Mouse (Mus musculus) neural tube, embryonic 14.5 days (tissue): ENCODE measurements at regions not wholly inside any gene's neighbourhood (a gene's known extent, or its start where the extent isn't known, plus 50 kb on each side); places are given as distances from the start of the nearest gene placed in this dataset.
A peak's percentile ranks its signal among the peaks of the same experiment; 100 is the strongest.

Source experiments
- ATAC-seq: fragments of 200-750 bp; cut with Nextera tagmentation; 2 replicates; pipeline ENCODE4 v1.8.0; 2017; ENCODE audit warnings: low read depth, mild to moderate bottlenecking, moderate TSS enrichment, moderate library complexity
- H3K27ac ChIP-seq: fragments of 300-500 bp; sonication (generic); 2 replicates; pipeline ENCODE4 v1.5.1; 2014; ENCODE audit warnings: low read depth, mild to moderate bottlenecking, control low read depth, low read length, moderate library complexity, mixed read lengths
- H3K27me3 ChIP-seq: fragments of 300-500 bp; sonication (generic); 2 replicates; pipeline ENCODE4 v1.6.1; 2014; ENCODE audit warnings: low read length; ENCODE audit not compliant: control insufficient read depth, insufficient read depth
- H3K36me3 ChIP-seq: fragments of 300-500 bp; sonication (generic); 2 replicates; pipeline ENCODE4 v1.6.1; 2014; ENCODE audit warnings: low read length, mixed read lengths; ENCODE audit not compliant: control insufficient read depth, insufficient read depth
- H3K4me1 ChIP-seq: fragments of 300-500 bp; sonication (generic); 2 replicates; pipeline ENCODE4 v1.6.1; 2014; ENCODE audit warnings: low read length; ENCODE audit not compliant: control insufficient read depth, insufficient read depth
- H3K4me2 ChIP-seq: fragments of 300-500 bp; sonication (generic); 2 replicates; pipeline ENCODE4 v1.6.1; 2014; ENCODE audit warnings: mild to moderate bottlenecking, low read depth, low read length, control low read depth
- H3K4me3 ChIP-seq: fragments of 300-500 bp; sonication (generic); 2 replicates; pipeline ENCODE4 v1.5.1; 2014; ENCODE audit warnings: low read depth, low read length, control low read depth, mixed read lengths
- H3K9ac ChIP-seq: fragments of 300-500 bp; sonication (generic); replicated peaks from 2 replicates; pipeline ENCODE4 v1.6.1; 2014; ENCODE audit warnings: low read depth, mild to moderate bottlenecking, control low read depth, low read length, mixed read lengths
- H3K9me3 ChIP-seq: fragments of 300-500 bp; sonication (generic); 2 replicates; pipeline ENCODE4 v1.6.1; 2016; ENCODE audit warnings: low read length; ENCODE audit not compliant: control insufficient read depth
- WGBS: fragments of 180-500 bp; shearing (Covaris S2); extraction: QIAGEN DNeasy Blood & Tissue Kit; methylation state at CpG from one replicate; pipeline ENCODE4 v1.1.7; 2014; 5-methylcytosine and 5-hydroxymethylcytosine counted together

DNA sequence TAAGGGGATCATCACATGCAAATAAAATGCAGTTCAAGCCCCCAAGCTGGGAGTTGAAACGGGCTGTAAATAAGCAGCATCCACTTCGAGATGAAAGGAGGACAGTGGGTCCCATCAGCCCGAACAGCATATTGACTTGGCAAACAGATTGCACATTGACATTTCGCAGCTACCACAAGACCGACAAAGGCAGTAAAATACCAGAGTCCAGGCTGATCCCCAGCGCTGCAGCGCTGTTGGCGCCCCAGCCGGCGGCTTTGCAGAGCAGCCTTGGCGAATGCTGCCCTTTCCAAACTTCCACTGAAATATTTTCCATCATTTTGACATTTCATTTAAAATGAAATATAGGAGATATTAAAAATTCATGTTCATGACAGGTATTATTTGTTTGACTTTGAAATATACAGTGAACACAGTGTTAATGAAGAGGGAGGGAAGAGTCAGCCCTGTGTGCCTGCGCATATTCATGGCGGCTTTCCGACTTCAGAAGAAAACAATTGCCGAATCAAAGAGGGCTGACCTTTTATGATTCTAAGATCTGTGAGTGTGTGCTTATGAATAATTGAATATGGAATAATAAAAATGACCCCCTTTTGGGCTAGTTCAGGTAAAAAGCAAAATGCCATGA lies 98.4 kb downstream of the Sqor start:
- ATAC-seq = peak; percentile 90
- Histone ChIP-seq H3K9ac (no peak overlapping the region), H3K4me1 (no peaks in the 10 kb centered on the region), H3K27me3 (no peaks in the 10 kb centered on the region), H3K27ac (no peak overlapping the region), H3K4me3 (no peak overlapping the region), H3K4me2 (no peak overlapping the region; the same call in 1 of the 2 replicates), H3K9me3 (no peaks in the 10 kb centered on the region), H3K36me3 (no peaks in the 10 kb centered on the region)
- 51% methylated on average over 15 of the region's 15 CpGs for WGBS

DNA sequence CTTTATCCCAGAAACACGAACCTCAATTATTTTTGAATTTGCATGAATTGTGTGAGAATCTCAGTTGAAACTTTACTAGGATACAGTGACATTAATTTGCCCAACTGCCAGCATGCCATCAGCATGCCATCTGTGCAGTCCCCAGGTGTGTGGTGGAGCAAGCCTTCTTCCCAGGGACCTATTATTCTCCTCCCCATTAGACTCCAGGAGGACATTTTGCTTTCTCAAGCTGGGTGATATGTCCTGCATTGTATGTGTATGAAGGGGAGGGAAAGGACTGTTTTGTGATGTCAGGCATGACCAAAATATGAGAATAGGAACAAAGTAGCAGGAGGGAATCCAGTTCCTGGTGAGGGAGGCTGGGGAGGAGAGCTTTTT lies 98.9 kb downstream of the Sqor start:
- Histone ChIP-seq H3K27me3 (no peaks in the 10 kb centered on the region), H3K4me1 (no peaks in the 10 kb centered on the region), H3K36me3 (no peaks in the 10 kb centered on the region), H3K4me2 (no peak overlapping the region; the same call in 1 of the 2 replicates), H3K9me3 (no peaks in the 10 kb centered on the region), H3K4me3 (no peak overlapping the region), H3K9ac (no peak overlapping the region), H3K27ac (no peak overlapping the region)
- WGBS = 72% methylated on average over 1 of the region's 1 CpGs
- no peak for ATAC-seq

GRCm38 (mm10) chr2:122887111-122887510 lies 122.1 kb downstream of the Sqor start:
- ATAC-seq = no peak
- H3K4me1 ChIP-seq = no peaks in the 10 kb centered on the region
- H3K9me3 ChIP-seq = 0 out of 2 replicates have a peak, but pooled peaks cover 3% of the 10 kb centered on the region
- H3K27me3 ChIP-seq = no peaks in the 10 kb centered on the region
- H3K4me3 ChIP-seq = no peak overlapping the region
- H3K27ac ChIP-seq = no peak overlapping the region
- H3K9ac ChIP-seq = no peak overlapping the region
- H3K4me2 ChIP-seq = no peak overlapping the region
- no peaks in the 10 kb centered on the region for H3K36me3 ChIP-seq

- no peak overlapping the region for H3K4me2 ChIP-seq
- no peaks in the 10 kb centered on the region for H3K36me3 ChIP-seq
- H3K4me3 ChIP-seq = no peak overlapping the region
- no peak overlapping the region for H3K27ac ChIP-seq
- no peaks in the 10 kb centered on the region for H3K27me3 ChIP-seq
- no peaks in the 10 kb centered on the region for H3K4me1 ChIP-seq
- no peak for ATAC-seq
- 0 out of 2 replicates have a peak, but pooled peaks cover 3% of the 10 kb centered on the region for H3K9me3 ChIP-seq
- no peak overlapping the region for H3K9ac ChIP-seq
Observed at GRCm38 (mm10) chr2:122887526-122887925, 122.5 kb downstream of the Sqor start.

DNA sequence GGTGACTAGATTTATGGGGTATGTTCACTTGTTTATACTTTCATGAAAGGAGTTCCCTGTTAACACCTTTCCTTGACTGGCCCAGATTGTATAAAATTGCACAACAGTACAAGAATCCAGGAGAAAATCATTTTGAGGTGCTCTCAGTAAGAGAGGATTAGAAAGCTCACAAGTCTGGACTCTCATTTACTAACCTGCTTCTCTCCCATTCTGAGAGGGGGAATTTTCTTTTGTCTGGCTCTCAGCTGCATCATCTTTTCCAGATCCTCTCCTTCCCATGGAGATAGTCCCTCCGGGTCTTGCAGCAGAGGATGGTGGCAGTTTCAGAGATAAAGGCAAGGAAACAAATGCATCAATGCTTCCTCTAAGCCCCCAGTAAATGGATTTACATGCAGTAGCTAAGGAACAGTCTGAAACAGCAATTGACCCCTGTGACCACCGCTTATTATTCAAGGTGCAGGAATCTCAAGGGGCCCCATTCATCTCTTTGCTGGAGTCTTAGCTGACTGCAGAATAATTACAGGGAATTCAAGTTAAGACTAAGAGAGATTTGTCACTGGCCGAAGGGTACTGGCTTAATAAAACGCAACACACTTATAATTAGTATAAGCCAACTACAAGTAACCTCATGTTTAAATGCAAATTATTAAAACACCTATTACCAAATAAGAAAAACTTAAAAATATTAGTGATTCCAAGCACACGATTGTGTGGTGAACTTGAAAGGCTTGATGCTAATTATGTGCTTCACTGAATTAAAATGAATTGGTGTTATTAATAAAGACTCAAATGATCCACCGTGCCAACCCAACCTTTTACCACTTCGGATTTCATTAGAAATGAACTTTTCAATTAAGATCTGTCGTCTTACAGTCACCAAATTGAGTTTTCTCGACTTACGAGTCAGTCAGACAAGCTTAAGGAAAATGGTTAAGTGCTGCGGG lies 140.4 kb downstream of the Sqor start:
- no peak overlapping the region for H3K4me2 ChIP-seq
- no peak overlapping the region for H3K4me3 ChIP-seq
- H3K9ac ChIP-seq = no peak overlapping the region
- H3K27me3 ChIP-seq = no peaks in the 10 kb centered on the region
- H3K27ac ChIP-seq = no peak overlapping the region
- no peak for ATAC-seq
- no peaks in the 10 kb centered on the region for H3K36me3 ChIP-seq
- no peaks in the 10 kb centered on the region for H3K4me1 ChIP-seq
- H3K9me3 ChIP-seq = no peaks in the 10 kb centered on the region
- WGBS = 27% methylated on average over 11 of the region's 11 CpGs

GRCm38 (mm10) chr2:122916772-122917171 lies 151.7 kb downstream of the Sqor start:
- WGBS = 100% methylated on average over 1 of the region's 1 CpGs
- H3K4me3 ChIP-seq = no peak overlapping the region
- no peak overlapping the region for H3K9ac ChIP-seq
- H3K4me1 ChIP-seq = no peaks in the 10 kb centered on the region
- H3K27me3 ChIP-seq = no peaks in the 10 kb centered on the region
- no peak overlapping the region for H3K27ac ChIP-seq
- H3K9me3 ChIP-seq = no peaks in the 10 kb centered on the region
- H3K36me3 ChIP-seq = no peaks in the 10 kb centered on the region
- no peak for ATAC-seq
- H3K4me2 ChIP-seq = no peak overlapping the region

GRCm38 (mm10) chr2:122937922-122938321 lies 172.9 kb downstream of the Sqor start:
- Histone ChIP-seq H3K9ac (no peak overlapping the region), H3K4me3 (no peak overlapping the region), H3K9me3 (no peaks in the 10 kb centered on the region), H3K4me2 (no peak overlapping the region), H3K27ac (no peak overlapping the region), H3K36me3 (no peaks in the 10 kb centered on the region), H3K27me3 (no peaks in the 10 kb centered on the region), H3K4me1 (no peaks in the 10 kb centered on the region)
- ATAC-seq = no peak
- WGBS = 51% methylated on average over 4 of the region's 4 CpGs

DNA sequence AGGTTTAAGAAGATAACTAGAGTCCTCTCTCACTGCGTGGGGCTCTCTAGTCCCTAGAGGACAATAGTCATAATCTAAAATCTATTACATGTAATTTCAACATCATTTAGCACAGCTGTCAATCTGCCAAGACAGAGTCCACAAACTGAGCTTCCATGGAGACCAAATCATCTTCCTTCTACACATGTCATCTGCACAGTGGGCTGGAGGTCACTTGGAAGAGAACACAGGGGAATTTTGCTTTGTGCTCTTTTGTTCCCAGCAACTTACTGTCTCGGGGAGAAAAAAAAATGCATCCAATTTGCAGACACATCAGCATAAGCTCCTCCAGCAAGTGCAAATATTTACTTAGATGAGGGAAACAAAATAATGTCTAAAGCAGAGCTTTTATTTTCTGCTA lies 179.8 kb downstream of the Sqor start:
- no peaks in the 10 kb centered on the region for H3K27me3 ChIP-seq
- H3K9ac ChIP-seq = no peak overlapping the region
- WGBS = 38% methylated on average over 2 of the region's 2 CpGs

GRCm38 (mm10) chr2:122945891-122946290 lies 180.9 kb downstream of the Sqor start:
- 93% methylated on average over 3 of the region's 3 CpGs for WGBS
- H3K4me2 ChIP-seq = no peak overlapping the region
- H3K4me1 ChIP-seq = no peaks in the 10 kb centered on the region
- H3K27me3 ChIP-seq = no peaks in the 10 kb centered on the region
- no peak overlapping the region for H3K4me3 ChIP-seq
- H3K27ac ChIP-seq = no peak overlapping the region
- H3K36me3 ChIP-seq = no peaks in the 10 kb centered on the region
- H3K9me3 ChIP-seq = no peaks in the 10 kb centered on the region
- no peak overlapping the region for H3K9ac ChIP-seq
- no peak for ATAC-seq

More for the DNA sequence above, 179.8 kb downstream of the Sqor start:
- Histone ChIP-seq H3K27ac (no peak overlapping the region), H3K4me3 (no peak overlapping the region), H3K4me2 (no peak overlapping the region), H3K9me3 (no peaks in the 10 kb centered on the region), H3K36me3 (no peaks in the 10 kb centered on the region), H3K4me1 (no peaks in the 10 kb centered on the region)
- no peak for ATAC-seq
